Mouse (Mus musculus) embryonic stem cell, embryonic (primary cell): ENCODE results near the gene Sgms1.

Experiments
- CTCF ChIA-PET, 4 experiments: fragments of 300-600 bp in 2 of 4; fragments of 350-600 bp in 2 of 4; sonication (Branson Sonifier 250); formaldehyde crosslinking; loops; one replicate each; lab custom pipeline; 2022; ENCODE audit warnings: inconsistent platforms in 2 of 4; lab: Charles Lee
- POLR2A ChIA-PET, 4 experiments: fragments of 300-600 bp in 2 of 4; fragments of 350-600 bp in 2 of 4; sonication (Branson Sonifier 250); formaldehyde crosslinking; loops; one replicate each; lab custom pipeline; 2022; ENCODE audit warnings: antibody characterized with exemption in 4 of 4, inconsistent platforms in 1 of 4; lab: Charles Lee

Gene Sgms1

GRCm38 (mm10) chr19:32389001-32389871 is at the start of gene Sgms1:
Sgms1 (minus strand) TSS chr19:32389714.
- CTCF ChIA-PET, result interaction anchor here (0.6 to 1.6 kb wide), 10 partner anchors 69 to 625 kb away, joined by 3 to 6 read pairs (median 3); no protein-coding TSS in a partner anchor
- POLR2A ChIA-PET, result interaction anchor here (0.5 to 4.0 kb wide), 79 partner anchors 8 to 1307 kb away, joined by 3 to 33 read pairs (median 4); partner anchors contain the start of genes Cstf2t (in 1 of the 4) and Minpp1 (in 1 of the 4)

DNA sequence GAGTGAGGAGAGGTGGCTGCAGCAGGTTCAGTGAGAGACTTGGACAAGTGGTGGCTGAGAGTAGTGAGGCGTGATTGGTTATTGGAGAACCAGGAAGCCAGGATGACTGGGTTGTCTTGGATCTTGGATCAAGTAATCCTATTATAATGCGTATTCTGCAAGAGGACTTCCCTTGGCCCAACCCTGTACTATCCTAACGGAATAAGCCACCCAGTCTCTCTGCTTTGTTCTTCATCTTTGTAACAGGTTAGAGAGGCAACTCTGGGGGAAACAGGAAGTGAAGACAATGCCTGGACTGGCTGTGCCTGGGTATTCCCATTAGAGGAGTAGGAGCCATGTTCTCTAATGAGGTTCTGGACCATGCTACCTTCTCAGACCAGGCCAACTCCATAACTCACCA is 36.3 kb upstream of the Sgms1 start:
- ChIA-PET POLR2A (no interaction called here), CTCF (no interaction called here)

- CTCF ChIA-PET, result interaction anchor here in 1 of 4 experiments (0.6 kb wide), 1 partner anchor 266 kb away, joined by 3 read pairs; no protein-coding TSS in a partner anchor
- POLR2A ChIA-PET, result interaction anchor here in 1 of 4 experiments (0.6 kb wide), 1 partner anchor 98 kb away, joined by 4 read pairs; no protein-coding TSS in a partner anchor
Observed at GRCm38 (mm10) chr19:32424706-32425105, 35.2 kb upstream of the Sgms1 start.

DNA sequence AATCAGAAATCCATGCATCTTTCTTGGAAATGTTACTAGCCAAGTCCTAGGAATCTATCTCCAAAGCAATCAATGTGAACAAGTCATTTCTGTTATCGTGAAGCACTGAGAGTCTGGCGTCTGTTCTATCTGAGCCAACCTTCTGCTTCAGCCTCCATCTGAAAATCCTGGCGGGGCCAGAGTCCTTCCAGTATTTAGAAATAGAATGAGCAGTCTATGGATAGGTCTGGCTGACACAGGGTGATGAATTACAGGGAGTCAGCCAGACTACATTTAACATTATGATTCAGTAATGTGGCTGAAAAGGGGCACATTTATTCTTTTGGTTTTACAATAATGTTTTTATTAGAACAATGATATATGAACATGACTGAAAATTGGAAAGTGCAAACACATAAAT is 29.6 kb upstream of the Sgms1 start:
- POLR2A ChIA-PET, result no interaction called here
- CTCF ChIA-PET, result no interaction called here

DNA sequence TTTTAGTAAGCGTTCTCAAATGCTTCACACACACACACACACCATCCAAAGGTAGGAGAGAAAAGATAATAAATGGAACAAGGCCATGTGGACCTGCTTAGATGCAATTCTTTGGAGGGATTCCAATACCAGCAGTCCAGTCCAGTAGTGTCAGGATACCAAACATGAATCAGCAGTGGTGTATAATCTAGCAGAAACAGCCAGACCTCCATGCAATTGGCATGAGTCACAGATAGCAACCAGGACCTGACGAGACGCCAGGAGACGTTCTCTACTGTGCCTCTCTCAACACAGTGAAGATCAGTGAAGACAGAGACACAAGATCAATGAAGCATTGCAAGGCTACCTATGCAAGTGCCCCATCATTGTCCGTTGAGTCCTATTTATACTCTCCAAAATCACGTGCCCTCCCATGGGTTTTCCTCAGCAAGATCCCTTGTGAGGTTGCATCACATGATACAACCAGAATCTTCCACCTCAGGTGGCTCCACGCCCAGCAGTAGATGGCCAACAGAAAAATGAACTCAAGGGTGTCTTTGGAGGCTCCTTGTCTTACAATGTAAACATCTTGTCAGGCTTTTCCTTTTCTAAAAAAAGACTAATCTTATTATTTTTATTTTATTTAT is 27.3 kb upstream of the Sgms1 start:
- CTCF ChIA-PET, result no interaction called here

GRCm38 (mm10) chr19:32409603-32410360 is 20.3 kb upstream of the Sgms1 start:
- POLR2A ChIA-PET, result interaction anchor here in 2 of 4 experiments (0.6 to 1.0 kb wide), 2 partner anchors 21 to 346 kb away, joined by 3 to 4 read pairs; partner anchors contain the start of gene Sgms1 (in 1 of the 2)
- CTCF ChIA-PET, result interaction anchor here in 2 of 4 experiments (0.5 to 0.7 kb wide), 2 partner anchors 22 to 23 kb away, joined by 4 to 5 read pairs; no protein-coding TSS in a partner anchor

More for the DNA sequence above, 27.3 kb upstream of the Sgms1 start:
- POLR2A ChIA-PET, result no interaction called here

- ChIA-PET CTCF (no interaction called here), POLR2A (interaction anchor here in 1 of 4 experiments (0.6 kb wide), 1 partner anchor 373 kb away, joined by 9 read pairs; no protein-coding TSS in a partner anchor)
Observed at GRCm38 (mm10) chr19:32406717-32407116, 17.2 kb upstream of the Sgms1 start.

GRCm38 (mm10) chr19:32404386-32404785 is 14.9 kb upstream of the Sgms1 start:
- CTCF ChIA-PET, result interaction anchor here in 1 of 4 experiments (0.7 kb wide), 1 partner anchor 207 kb away, joined by 4 read pairs; no protein-coding TSS in a partner anchor
- POLR2A ChIA-PET, result interaction anchor here in 1 of 4 experiments (0.8 kb wide), 1 partner anchor 15 kb away, joined by 9 read pairs; the partner anchor contains the start of gene Sgms1

GRCm38 (mm10) chr19:32403834-32404233 is 14.3 kb upstream of the Sgms1 start:
- CTCF ChIA-PET, result interaction anchor here in 1 of 4 experiments (0.7 kb wide), 1 partner anchor 117 kb away, joined by 3 read pairs; no protein-coding TSS in a partner anchor

GRCm38 (mm10) chr19:32398491-32398890 is 9.0 kb upstream of the Sgms1 start:
- ChIA-PET CTCF (interaction anchor here in 1 of 4 experiments (0.6 kb wide), 1 partner anchor 245 kb away, joined by 3 read pairs; no protein-coding TSS in a partner anchor), POLR2A (interaction anchor here in 2 of 4 experiments (1.4 to 2.3 kb wide), 2 partner anchors 10 to 15 kb away, joined by 4 to 10 read pairs; partner anchors contain the start of gene Sgms1 (in 1 of the 2))

More at GRCm38 (mm10) chr19:32403834-32404233, 14.3 kb upstream of the Sgms1 start:
- POLR2A ChIA-PET, result no interaction called here

- CTCF ChIA-PET, result no interaction called here
- POLR2A ChIA-PET, result interaction anchor here in 3 of 4 experiments (0.6 to 2.3 kb wide), 3 partner anchors 7 to 230 kb away, joined by 3 to 10 read pairs (median 10); partner anchors contain the start of gene Sgms1 (in 1 of the 3)
Observed at GRCm38 (mm10) chr19:32396303-32396702, 6.8 kb upstream of the Sgms1 start.

DNA sequence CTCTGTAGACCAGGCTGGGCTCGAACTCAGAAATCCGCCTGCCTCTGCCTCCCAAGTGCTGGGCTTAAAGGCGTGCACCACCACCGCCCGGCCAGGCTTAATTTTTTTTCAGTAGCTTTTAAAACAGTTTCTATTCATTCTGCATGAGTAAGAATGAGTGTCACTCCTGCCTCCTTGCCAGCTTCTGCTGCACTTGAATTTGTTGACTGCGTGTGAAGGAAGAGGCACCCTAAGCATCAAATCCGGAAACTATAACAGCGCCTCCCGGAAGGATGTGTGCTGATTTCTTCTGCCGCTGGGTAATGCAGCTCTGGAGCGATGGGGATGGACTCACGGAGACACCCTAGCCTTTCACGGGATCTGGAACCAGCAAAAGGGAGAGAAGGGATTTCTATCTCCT is 5.3 kb upstream of the Sgms1 start:
- ChIA-PET POLR2A (interaction anchor here in 1 of 4 experiments (0.6 to 1.4 kb wide), 5 partner anchors 9 to 367 kb away, joined by 3 to 4 read pairs (median 3); no protein-coding TSS in a partner anchor), CTCF (interaction anchor here in 2 of 4 experiments (0.6 kb wide), 4 partner anchors 59 to 248 kb away, joined by 3 to 5 read pairs (median 4); no protein-coding TSS in a partner anchor)

- ChIA-PET POLR2A (interaction anchor here in 1 of 4 experiments (0.6 to 1.4 kb wide), 6 partner anchors 8 to 368 kb away, joined by 3 to 4 read pairs (median 3); no protein-coding TSS in a partner anchor), CTCF (interaction anchor here in 3 of 4 experiments (0.5 to 0.9 kb wide), 3 partner anchors 74 to 224 kb away, joined by 3 to 4 read pairs (median 3); no protein-coding TSS in a partner anchor)
Observed at GRCm38 (mm10) chr19:32393758-32394450, 4.4 kb upstream of the Sgms1 start.

DNA sequence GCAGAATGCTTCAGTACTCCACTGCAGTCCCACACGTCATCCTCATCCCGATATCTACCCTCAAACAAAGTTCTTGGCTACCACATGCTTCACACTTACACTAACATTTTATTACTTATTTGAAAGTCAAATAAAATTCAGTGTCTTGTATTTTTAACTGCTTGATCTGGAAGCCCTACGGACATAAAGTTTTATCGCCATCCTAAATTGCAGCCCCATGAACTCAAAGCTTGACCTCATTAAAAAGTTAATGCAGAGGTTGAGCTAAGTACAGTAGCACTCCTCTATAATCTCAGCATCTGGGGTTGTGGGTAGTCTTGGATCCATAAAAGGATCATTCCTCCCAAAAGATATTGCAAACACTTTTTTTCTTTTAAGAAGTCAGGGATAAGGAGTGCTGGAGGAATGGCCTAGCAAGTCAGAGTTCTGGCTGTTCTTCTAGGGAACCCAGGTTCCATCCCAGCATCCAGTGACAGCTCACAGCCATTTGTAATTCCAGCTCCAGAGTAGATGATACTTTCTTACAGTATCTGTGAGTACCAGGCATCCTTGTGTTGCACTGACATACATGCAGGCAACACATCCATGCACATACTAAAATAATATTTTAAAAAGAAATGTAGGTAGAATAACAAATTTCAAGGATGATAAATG is 3.7 kb upstream of the Sgms1 start:
- POLR2A ChIA-PET, result interaction anchor here in 2 of 4 experiments (1.1 to 3.0 kb wide), 3 partner anchors 61 to 73 kb away, joined by 3 to 9 read pairs (median 4); no protein-coding TSS in a partner anchor
- CTCF ChIA-PET, result interaction anchor here in 3 of 4 experiments (0.5 to 0.9 kb wide), 3 partner anchors 73 to 223 kb away, joined by 3 to 4 read pairs (median 3); no protein-coding TSS in a partner anchor

DNA sequence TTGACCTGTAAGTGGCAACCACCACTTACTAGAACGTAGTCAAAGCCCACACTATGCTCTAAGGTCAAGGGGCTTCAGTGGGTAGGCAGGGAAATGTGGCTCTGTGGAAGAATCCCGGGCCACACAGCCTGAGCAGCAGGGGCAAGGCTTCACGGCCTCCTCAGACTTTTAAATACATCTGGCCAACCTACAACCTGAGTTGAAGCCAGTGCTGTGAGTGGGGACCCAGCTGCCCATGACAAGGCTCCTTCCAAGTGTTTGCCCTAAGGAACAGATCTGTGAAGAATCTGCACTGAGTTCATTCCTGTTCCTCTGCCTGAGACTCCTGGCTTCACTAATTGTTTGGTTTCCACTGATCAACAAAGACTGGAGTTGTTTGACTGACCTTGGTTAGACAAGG is 1.9 kb upstream of the Sgms1 start:
- POLR2A ChIA-PET, result interaction anchor here in 2 of 4 experiments (1.2 to 3.6 kb wide), 3 partner anchors 71 to 236 kb away, joined by 3 to 33 read pairs (median 9); no protein-coding TSS in a partner anchor
- CTCF ChIA-PET, result no interaction called here

DNA sequence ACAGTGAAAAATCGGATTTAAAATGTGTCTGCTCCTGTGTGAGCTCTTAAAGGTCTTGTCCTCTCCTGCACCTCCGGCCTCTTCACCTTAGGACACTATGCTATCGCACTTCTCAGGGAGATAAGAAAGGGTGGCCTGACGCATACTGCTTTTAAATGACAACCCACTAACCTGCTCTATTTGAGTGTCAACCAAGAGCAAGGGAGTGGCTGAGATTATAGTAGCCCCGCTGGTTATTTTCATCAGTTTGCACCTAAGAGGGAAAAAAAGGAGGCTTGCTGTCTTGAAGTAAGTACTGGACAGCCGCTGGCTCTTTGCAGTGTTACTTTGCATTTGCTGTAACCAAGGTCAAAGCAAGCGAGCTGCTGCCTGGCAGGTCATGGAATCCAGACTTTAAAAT is 602 bp upstream of the Sgms1 start:
- CTCF ChIA-PET, result interaction anchor here in 1 of 4 experiments (1.6 kb wide), 1 partner anchor 70 kb away, joined by 6 read pairs; no protein-coding TSS in a partner anchor
- POLR2A ChIA-PET, result interaction anchor here in 3 of 4 experiments (0.5 to 4.0 kb wide), 37 partner anchors 10 to 1308 kb away, joined by 3 to 33 read pairs (median 4); partner anchors contain the start of genes Cstf2t (in 1 of the 3) and Minpp1 (in 1 of the 3)
